Mouse (Mus musculus): Measurements from ENCODE around the gene Pias1.

Gene Pias1

GRCm38 (mm10) chr9:62987824-62988223 lies at the start of gene Pias1:
Pias1 (minus strand) TSS chr9:62987924.
- DNase-seq (ENCODE audit: low spot score), result no peak

- peak; percentile 12 for DNase-seq (ENCODE audit: low spot score)
These were observed 47.7 kb upstream of the Pias1 start for GRCm38 (mm10) chr9:63035431-63035830.

- DNase-seq (ENCODE audit: low spot score), result no peak
These were observed 43.5 kb upstream of the Pias1 start for GRCm38 (mm10) chr9:63031011-63031782.

- no peak for DNase-seq (ENCODE audit: low spot score)
These were observed 34.8 kb upstream of the Pias1 start for GRCm38 (mm10) chr9:63022486-63022885.

- DNase-seq (ENCODE audit: low spot score), result no peak
These were observed 19.6 kb upstream of the Pias1 start for GRCm38 (mm10) chr9:63007371-63007770.

- no peak for DNase-seq (ENCODE audit: low spot score)
These were observed 18.5 kb upstream of the Pias1 start for GRCm38 (mm10) chr9:63006081-63006820.

GRCm38 (mm10) chr9:62998561-62998960 lies 10.8 kb upstream of the Pias1 start:
- DNase-seq (ENCODE audit: low spot score), result no peak

GRCm38 (mm10) chr9:62997626-62998025 lies 9.9 kb upstream of the Pias1 start:
- no peak for DNase-seq (ENCODE audit: low spot score)

- DNase-seq (ENCODE audit: low spot score), result no peak
These were observed 7.5 kb upstream of the Pias1 start for GRCm38 (mm10) chr9:62995186-62995585.

- DNase-seq (ENCODE audit: low spot score), result no peak
These were observed 2.4 kb upstream of the Pias1 start for GRCm38 (mm10) chr9:62990134-62990533.

GRCm38 (mm10) chr9:62980777-62981202 lies 6.9 kb downstream of the Pias1 start:
- DNase-seq (ENCODE audit: low spot score), result peak; percentile 93

GRCm38 (mm10) chr9:62980162-62980776 lies 7.5 kb downstream of the Pias1 start:
- DNase-seq (ENCODE audit: low spot score), result peak; percentile 33

GRCm38 (mm10) chr9:62979461-62980161 lies 8.1 kb downstream of the Pias1 start:
- no peak for DNase-seq (ENCODE audit: low spot score)

GRCm38 (mm10) chr9:62977152-62977551 lies 10.6 kb downstream of the Pias1 start:
- DNase-seq (ENCODE audit: low spot score), result no peak

- no peak for DNase-seq (ENCODE audit: low spot score)
These were observed 11.9 kb downstream of the Pias1 start for GRCm38 (mm10) chr9:62975830-62976229.

GRCm38 (mm10) chr9:62974439-62974838 lies 13.3 kb downstream of the Pias1 start:
- no peak for DNase-seq (ENCODE audit: low spot score)

GRCm38 (mm10) chr9:62972073-62972745 lies 15.5 kb downstream of the Pias1 start:
- DNase-seq (ENCODE audit: low spot score), result no peak

- no peak for DNase-seq (ENCODE audit: low spot score)
These were observed 17.4 kb downstream of the Pias1 start for GRCm38 (mm10) chr9:62970345-62970744.

- DNase-seq (ENCODE audit: low spot score), result no peak
These were observed 21.7 kb downstream of the Pias1 start for GRCm38 (mm10) chr9:62966018-62966417.

- no peak for DNase-seq (ENCODE audit: low spot score)
These were observed 35.0 kb downstream of the Pias1 start for GRCm38 (mm10) chr9:62952713-62953112.

- DNase-seq (ENCODE audit: low spot score), result no peak
These were observed 42.4 kb downstream of the Pias1 start for GRCm38 (mm10) chr9:62945346-62945745.

- DNase-seq (ENCODE audit: low spot score), result no peak
These were observed 43.7 kb downstream of the Pias1 start for GRCm38 (mm10) chr9:62944063-62944462.
